Mouse (Mus musculus): ENCODE measurements at regions not wholly inside any gene's neighbourhood (a gene's known extent, or its start where the extent isn't known, plus 50 kb on each side); places are given as distances from the start of the nearest gene placed in this dataset.
A peak's percentile ranks its signal among the peaks of the same experiment; 100 is the strongest.
"Not testable (repeated sequence)": the region's sequence is repeated elsewhere in the genome, so short reads cannot be mapped to it uniquely, and the experiment has no call there.

GRCm38 (mm10) chr10:7390239-7391091 lies 83.0 kb downstream of the Ulbp1 start:
- peak; percentile 28 for DNase-seq (ENCODE audit: low read depth, low spot score)

GRCm38 (mm10) chr10:7358791-7359190 lies 114.6 kb downstream of the Ulbp1 start:
- not testable (repeated sequence) for DNase-seq (ENCODE audit: low read depth, low spot score)

GRCm38 (mm10) chr10:7344290-7344689 lies 129.1 kb downstream of the Ulbp1 start:
- DNase-seq (ENCODE audit: low read depth, low spot score): not testable (repeated sequence)

GRCm38 (mm10) chr10:7343736-7344135 lies 129.7 kb downstream of the Ulbp1 start:
- not testable (repeated sequence) for DNase-seq (ENCODE audit: low read depth, low spot score)

GRCm38 (mm10) chr10:7333077-7333747 lies 121.2 kb upstream of the Cnksr3 start:
- peak; percentile 85 for DNase-seq (ENCODE audit: low read depth, low spot score)

GRCm38 (mm10) chr10:7328262-7328661 lies 116.2 kb upstream of the Cnksr3 start:
- DNase-seq (ENCODE audit: low read depth, low spot score): no peak

- not testable (repeated sequence) for DNase-seq (ENCODE audit: low read depth, low spot score)
Observed at GRCm38 (mm10) chr10:7327046-7327445, 115.0 kb upstream of the Cnksr3 start.

- DNase-seq (ENCODE audit: low read depth, low spot score): no peak
Observed at GRCm38 (mm10) chr10:7325074-7325473, 113.0 kb upstream of the Cnksr3 start.

GRCm38 (mm10) chr10:7323258-7323657 lies 111.2 kb upstream of the Cnksr3 start:
- no peak for DNase-seq (ENCODE audit: low read depth, low spot score)

GRCm38 (mm10) chr10:7309927-7310326 lies 97.9 kb upstream of the Cnksr3 start:
- DNase-seq (ENCODE audit: low read depth, low spot score): no peak

GRCm38 (mm10) chr10:7305881-7306280 lies 93.8 kb upstream of the Cnksr3 start:
- not testable (repeated sequence) for DNase-seq (ENCODE audit: low read depth, low spot score)

GRCm38 (mm10) chr10:7298377-7298776 lies 86.3 kb upstream of the Cnksr3 start:
- DNase-seq (ENCODE audit: low read depth, low spot score): no peak

GRCm38 (mm10) chr10:7295921-7296320 lies 83.9 kb upstream of the Cnksr3 start:
- no peak for DNase-seq (ENCODE audit: low read depth, low spot score)

- DNase-seq (ENCODE audit: low read depth, low spot score): no peak
Observed at GRCm38 (mm10) chr10:7293203-7293602, 81.2 kb upstream of the Cnksr3 start.

GRCm38 (mm10) chr10:7289773-7290411 lies 77.9 kb upstream of the Cnksr3 start:
- no peak for DNase-seq (ENCODE audit: low read depth, low spot score)

- no peak for DNase-seq (ENCODE audit: low read depth, low spot score)
Observed at GRCm38 (mm10) chr10:7285112-7285905, 73.3 kb upstream of the Cnksr3 start.

- DNase-seq (ENCODE audit: low read depth, low spot score): no peak
Observed at GRCm38 (mm10) chr10:7280429-7280828, 68.4 kb upstream of the Cnksr3 start.

- DNase-seq (ENCODE audit: low read depth, low spot score): no peak
Observed at GRCm38 (mm10) chr10:7278820-7279219, 66.8 kb upstream of the Cnksr3 start.

GRCm38 (mm10) chr10:7275357-7275756 lies 63.3 kb upstream of the Cnksr3 start:
- no peak for DNase-seq (ENCODE audit: low read depth, low spot score)

- no peak for DNase-seq (ENCODE audit: low read depth, low spot score)
Observed at GRCm38 (mm10) chr10:7274422-7274821, 62.4 kb upstream of the Cnksr3 start.

GRCm38 (mm10) chr10:7271156-7271555 lies 59.1 kb upstream of the Cnksr3 start:
- no peak for DNase-seq (ENCODE audit: low read depth, low spot score)

All from A20 (cell line).